Mouse (Mus musculus): ENCODE measurements around the gene Uri1. TPM values are rescaled to one million over a fixed set of nuclear protein-coding genes. Genes with fewer than 3 reads are reported as not detected.

Uri1 gene
- polyA plus RNA-seq, 1 experiment from 2014 or later = 52.2 TPM

- Histone ChIP-seq H3K9ac (no peak overlapping the region), H3K4me1 (peaks cover 4% of the 10 kb centered on the region; the same call in 1 of the 2 replicates), H3K36me3 (peaks cover 24% of the 10 kb centered on the region), H3K27ac (no peak overlapping the region), H3K4me2 (no peak overlapping the region), H3K4me3 (replicated peaks) (no peak overlapping the region), H3K9me3 (replicated peaks) (no peaks in the 10 kb centered on the region), H3K27me3 (no peaks in the 10 kb centered on the region)
- ATAC-seq (replicated peaks; ENCODE audit: low FRiP score) = no peak
- WGBS = 84% methylated on average over 9 of the region's 9 CpGs
These were observed 71.5 kb downstream of the Uri1 start for GRCm38 (mm10) chr7:37951841-37952240.

GRCm38 (mm10) chr7:37936459-37936858 is 86.9 kb downstream of the Uri1 start:
- Histone ChIP-seq H3K9me3 (replicated peaks) (no peaks in the 10 kb centered on the region), H3K4me2 (no peak overlapping the region), H3K27me3 (no peaks in the 10 kb centered on the region), H3K4me3 (replicated peaks) (no peak overlapping the region), H3K36me3 (peaks cover 17% of the 10 kb centered on the region), H3K9ac (no peak overlapping the region), H3K4me1 (peaks cover 13% of the 10 kb centered on the region), H3K27ac (no peak overlapping the region)
- WGBS = 87% methylated on average over 8 of the region's 8 CpGs
- no peak for ATAC-seq (replicated peaks; ENCODE audit: low FRiP score)

GRCm38 (mm10) chr7:37935786-37936185 is 87.6 kb downstream of the Uri1 start:
- Histone ChIP-seq H3K4me1 (peaks cover 16% of the 10 kb centered on the region), H3K9me3 (replicated peaks) (no peaks in the 10 kb centered on the region), H3K4me3 (replicated peaks) (no peak overlapping the region), H3K9ac (no peak overlapping the region), H3K36me3 (peaks cover 16% of the 10 kb centered on the region), H3K27ac (no peak overlapping the region), H3K27me3 (no peaks in the 10 kb centered on the region), H3K4me2 (no peak overlapping the region)
- no peak for ATAC-seq (replicated peaks; ENCODE audit: low FRiP score)
- WGBS = 64% methylated on average over 5 of the region's 5 CpGs

- no peak overlapping the region for H3K4me2 ChIP-seq
- peaks cover 16% of the 10 kb centered on the region for H3K4me1 ChIP-seq
- H3K9me3 ChIP-seq (replicated peaks) = no peaks in the 10 kb centered on the region
- H3K36me3 ChIP-seq = peaks cover 6% of the 10 kb centered on the region
- H3K9ac ChIP-seq = no peak overlapping the region
- no peak overlapping the region for H3K4me3 ChIP-seq (replicated peaks)
- no peaks in the 10 kb centered on the region for H3K27me3 ChIP-seq
- WGBS = 26% methylated on average over 5 of the region's 5 CpGs
- no peak overlapping the region for H3K27ac ChIP-seq
- ATAC-seq (replicated peaks; ENCODE audit: low FRiP score) = no peak
These were observed 88.6 kb downstream of the Uri1 start for GRCm38 (mm10) chr7:37934770-37935182.

- no peaks in the 10 kb centered on the region for H3K36me3 ChIP-seq
- no peak overlapping the region for H3K9ac ChIP-seq
- no peaks in the 10 kb centered on the region for H3K9me3 ChIP-seq (replicated peaks)
- WGBS = 48% methylated on average over 9 of the region's 9 CpGs
- no peak overlapping the region for H3K4me3 ChIP-seq (replicated peaks)
- H3K4me2 ChIP-seq = no peak overlapping the region
- ATAC-seq (replicated peaks; ENCODE audit: low FRiP score) = 0 out of 2 replicates have a peak, but pooled peaks have one; percentile 38
- H3K4me1 ChIP-seq = peaks cover 16% of the 10 kb centered on the region
- no peak overlapping the region for H3K27ac ChIP-seq
- H3K27me3 ChIP-seq = no peaks in the 10 kb centered on the region
These were observed 89.5 kb downstream of the Uri1 start for GRCm38 (mm10) chr7:37933754-37934308.

- no peaks in the 10 kb centered on the region for H3K36me3 ChIP-seq
- H3K9ac ChIP-seq = no peak overlapping the region
- no peak overlapping the region for H3K4me3 ChIP-seq (replicated peaks)
- no peak overlapping the region for H3K4me2 ChIP-seq
- no peaks in the 10 kb centered on the region for H3K9me3 ChIP-seq (replicated peaks)
- H3K4me1 ChIP-seq = peaks cover 16% of the 10 kb centered on the region
- H3K27ac ChIP-seq = no peak overlapping the region
- WGBS = 22% methylated on average over 3 of the region's 3 CpGs
- ATAC-seq (replicated peaks; ENCODE audit: low FRiP score) = no peak
- H3K27me3 ChIP-seq = no peaks in the 10 kb centered on the region
These were observed 91.7 kb downstream of the Uri1 start for GRCm38 (mm10) chr7:37931631-37932030.

GRCm38 (mm10) chr7:37929738-37930137 is 93.6 kb downstream of the Uri1 start:
- no peak overlapping the region for H3K4me3 ChIP-seq (replicated peaks)
- WGBS = 64% methylated on average over 5 of the region's 5 CpGs
- H3K4me1 ChIP-seq = peaks cover 16% of the 10 kb centered on the region
- no peaks in the 10 kb centered on the region for H3K9me3 ChIP-seq (replicated peaks)
- no peak for ATAC-seq (replicated peaks; ENCODE audit: low FRiP score)
- H3K27ac ChIP-seq = no peak overlapping the region
- no peak overlapping the region for H3K4me2 ChIP-seq
- no peaks in the 10 kb centered on the region for H3K36me3 ChIP-seq
- H3K27me3 ChIP-seq = no peaks in the 10 kb centered on the region
- no peak overlapping the region for H3K9ac ChIP-seq

- Histone ChIP-seq H3K9me3 (replicated peaks) (no peaks in the 10 kb centered on the region), H3K4me1 (no peaks in the 10 kb centered on the region), H3K36me3 (no peaks in the 10 kb centered on the region), H3K4me2 (no peak overlapping the region), H3K27me3 (no peaks in the 10 kb centered on the region), H3K4me3 (replicated peaks) (no peak overlapping the region), H3K9ac (no peak overlapping the region), H3K27ac (no peak overlapping the region)
- WGBS = 79% methylated on average over 4 of the region's 4 CpGs
- no peak for ATAC-seq (replicated peaks; ENCODE audit: low FRiP score)
These were observed 100.4 kb downstream of the Uri1 start for GRCm38 (mm10) chr7:37922999-37923398.

GRCm38 (mm10) chr7:37921681-37922430 is 101.5 kb downstream of the Uri1 start:
- Histone ChIP-seq H3K9ac (no peak overlapping the region), H3K9me3 (replicated peaks) (no peaks in the 10 kb centered on the region), H3K4me1 (no peaks in the 10 kb centered on the region), H3K36me3 (no peaks in the 10 kb centered on the region), H3K27me3 (no peaks in the 10 kb centered on the region), H3K4me2 (no peak overlapping the region), H3K27ac (no peak overlapping the region), H3K4me3 (replicated peaks) (no peak overlapping the region)
- no peak for ATAC-seq (replicated peaks; ENCODE audit: low FRiP score)
- 78% methylated on average over 17 of the region's 17 CpGs for WGBS

- Histone ChIP-seq H3K27ac (no peak overlapping the region), H3K9ac (no peak overlapping the region), H3K36me3 (no peaks in the 10 kb centered on the region), H3K27me3 (no peaks in the 10 kb centered on the region), H3K9me3 (replicated peaks) (no peaks in the 10 kb centered on the region), H3K4me1 (no peaks in the 10 kb centered on the region), H3K4me3 (replicated peaks) (no peak overlapping the region), H3K4me2 (no peak overlapping the region)
- 51% methylated on average over 10 of the region's 10 CpGs for WGBS
- no peak for ATAC-seq (replicated peaks; ENCODE audit: low FRiP score)
These were observed 104.4 kb downstream of the Uri1 start for GRCm38 (mm10) chr7:37918926-37919325.

GRCm38 (mm10) chr7:37916762-37917439 is 106.5 kb downstream of the Uri1 start:
- 73% methylated on average over 18 of the region's 18 CpGs for WGBS
- H3K27ac ChIP-seq = no peak overlapping the region

GRCm38 (mm10) chr7:37911802-37912122 is 111.6 kb downstream of the Uri1 start:
- Histone ChIP-seq H3K27me3 (no peaks in the 10 kb centered on the region), H3K4me3 (replicated peaks) (no peak overlapping the region), H3K9me3 (replicated peaks) (no peaks in the 10 kb centered on the region), H3K9ac (no peak overlapping the region), H3K4me1 (peaks cover 11% of the 10 kb centered on the region), H3K36me3 (no peaks in the 10 kb centered on the region), H3K4me2 (no peak overlapping the region), H3K27ac (peak overlapping the region; percentile 32; the same call in 1 of the 2 replicates)
- peak; percentile 49; the same call in 1 of the 2 replicates for ATAC-seq (replicated peaks; ENCODE audit: low FRiP score)
- WGBS = 19% methylated on average over 3 of the region's 3 CpGs

More at GRCm38 (mm10) chr7:37916762-37917439, 106.5 kb downstream of the Uri1 start:
- no peak for ATAC-seq (replicated peaks; ENCODE audit: low FRiP score)
- no peak overlapping the region for H3K9ac ChIP-seq
- H3K4me2 ChIP-seq = no peak overlapping the region
- no peaks in the 10 kb centered on the region for H3K27me3 ChIP-seq
- no peaks in the 10 kb centered on the region for H3K9me3 ChIP-seq (replicated peaks)
- H3K36me3 ChIP-seq = no peaks in the 10 kb centered on the region
- no peaks in the 10 kb centered on the region; the same call in 1 of the 2 replicates for H3K4me1 ChIP-seq
- H3K4me3 ChIP-seq (replicated peaks) = no peak overlapping the region
